Mouse (Mus musculus) midbrain, embryonic 16.5 days (tissue): ENCODE data around the gene Pnpt1. TPM values are rescaled to one million over a fixed set of nuclear protein-coding genes. Genes with fewer than 3 reads are reported as not detected.

Experiments
- polyA plus RNA-seq: library from polyadenylated mRNA; unstranded; fragments of >200 nt; fragmentation: Nextera tagmentation; extraction: Ambion mirVana; gene quantifications from 2 replicates; pipeline ENCODE4 v1.2.1, GENCODE M21; 2015

Pnpt1 gene
- polyA plus RNA-seq, 1 experiment from 2014 or later: 27.5 TPM

Other genes with a start within 250 kb of the Pnpt1 start
- gene Ppp4r3b, start 42.1 kb downstream of the Pnpt1 start, polyA plus RNA-seq: 69.0 and 80.4 TPM in 2 replicates
- 127 and 132 TPM in 2 replicates for gene Cfap36, start 116.7 kb downstream of the Pnpt1 start, polyA plus RNA-seq
- gene Ccdc88a, start 242.9 kb downstream of the Pnpt1 start, polyA plus RNA-seq: 70.1 and 80.5 TPM in 2 replicates